Mouse (Mus musculus) ZHBTc4 (cell line): Measurements from ENCODE around the gene Ccdc137.

Experiments used
- DNase-seq: peaks from one replicate; pipeline ENCODE4 v3.0.0-alpha.2; 2011; ENCODE audit warnings: low read depth, low spot score

Ccdc137 gene

DNA sequence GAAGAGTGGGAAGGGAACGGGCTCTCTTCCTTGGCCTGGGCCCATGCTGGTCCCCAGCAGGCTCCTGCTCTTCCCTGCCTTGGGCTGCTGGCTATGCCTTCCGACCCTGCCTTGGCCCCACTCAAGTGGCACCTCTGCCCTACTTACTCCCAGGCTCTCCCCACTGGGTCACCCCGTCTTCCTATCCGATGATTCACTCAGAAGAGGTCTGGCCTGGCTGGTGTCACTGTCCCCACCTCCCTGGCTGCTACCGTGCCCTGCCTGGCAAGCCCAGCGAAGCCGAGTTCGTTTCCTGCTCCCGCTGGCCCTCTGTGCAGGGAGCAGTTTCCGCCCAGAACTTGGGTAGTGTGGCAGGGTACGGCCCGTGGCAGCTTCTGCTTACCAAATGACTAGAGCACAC is 40.3 kb downstream of the Ccdc137 start:
- DNase-seq = no peak

DNA sequence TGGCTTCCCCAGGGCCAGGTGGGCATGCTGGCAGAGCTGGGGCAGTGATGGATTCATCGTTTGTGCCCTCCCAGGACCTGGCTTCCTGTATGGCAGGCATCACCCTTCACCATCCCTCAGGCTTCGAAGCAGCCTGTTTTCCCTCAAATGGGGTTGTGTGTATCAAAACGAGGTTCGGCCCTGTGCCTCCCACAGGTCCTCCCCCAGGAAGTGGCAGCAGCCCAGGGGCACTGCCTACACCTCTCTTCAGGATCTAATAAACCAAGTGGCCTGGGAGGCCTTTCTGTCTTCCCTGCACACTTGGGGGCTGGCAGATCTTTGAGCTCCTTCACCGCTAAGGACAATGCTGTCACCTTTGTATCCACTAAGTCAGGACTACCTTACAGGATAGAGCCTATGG is 41.0 kb downstream of the Ccdc137 start:
- DNase-seq = no peak

DNA sequence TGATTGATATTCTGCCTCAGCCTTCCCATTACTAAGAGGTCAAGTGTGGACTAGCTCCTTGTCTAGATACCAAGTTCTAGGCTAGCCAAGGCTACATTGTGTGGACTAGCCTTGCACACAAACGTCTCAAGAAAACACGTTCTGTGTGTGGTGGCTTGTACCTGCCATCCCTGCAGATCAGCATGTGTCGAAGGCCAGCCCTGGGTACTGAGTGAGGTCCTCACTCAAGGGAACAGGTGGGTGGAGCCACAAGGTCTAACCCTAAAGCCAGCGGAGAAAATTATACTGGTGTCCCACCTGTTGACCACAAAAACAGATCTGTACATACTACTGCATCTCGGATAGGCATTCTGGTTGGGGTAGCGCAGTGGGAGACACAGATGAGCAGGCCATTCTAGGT is 42.0 kb downstream of the Ccdc137 start:
- no peak for DNase-seq

DNA sequence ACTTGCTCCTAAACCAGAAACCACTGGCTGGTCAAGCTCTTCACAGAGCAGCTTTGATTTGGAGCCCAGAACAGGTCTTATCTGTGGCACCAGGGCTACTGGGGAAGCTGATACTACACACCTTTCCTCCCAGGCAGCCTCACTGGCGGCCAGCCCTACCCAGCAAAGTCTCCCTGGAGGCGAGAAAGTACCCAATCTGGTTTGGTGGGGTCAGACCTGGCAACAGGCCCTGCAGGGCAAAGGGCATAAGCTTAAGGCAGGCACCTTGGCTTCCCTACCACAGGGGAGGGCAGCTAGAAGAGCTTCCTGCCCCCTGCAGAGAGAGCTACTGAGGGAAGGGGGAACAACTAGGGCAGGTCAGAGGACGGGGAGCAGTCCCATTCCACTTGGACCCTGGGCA is 42.4 kb downstream of the Ccdc137 start:
- DNase-seq = no peak

DNA sequence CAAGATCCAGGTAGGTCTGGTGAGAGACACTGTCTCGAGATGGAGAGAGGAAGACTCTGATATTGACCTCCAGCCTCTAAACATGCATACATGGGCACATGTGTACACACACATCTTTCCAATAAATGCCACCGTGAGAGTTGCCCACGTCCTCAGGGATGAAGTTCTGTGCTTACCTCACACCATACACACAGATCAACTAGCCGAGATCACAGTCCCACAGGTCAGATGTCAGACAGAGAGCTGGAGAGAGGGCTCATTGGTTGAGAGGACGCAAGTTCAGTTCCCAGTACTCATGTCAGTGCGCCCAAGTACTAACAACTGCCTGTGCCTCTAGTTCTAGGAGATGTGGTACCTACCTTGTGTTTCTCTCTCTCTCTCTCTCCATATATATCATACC is 43.1 kb downstream of the Ccdc137 start:
- DNase-seq = no peak

DNA sequence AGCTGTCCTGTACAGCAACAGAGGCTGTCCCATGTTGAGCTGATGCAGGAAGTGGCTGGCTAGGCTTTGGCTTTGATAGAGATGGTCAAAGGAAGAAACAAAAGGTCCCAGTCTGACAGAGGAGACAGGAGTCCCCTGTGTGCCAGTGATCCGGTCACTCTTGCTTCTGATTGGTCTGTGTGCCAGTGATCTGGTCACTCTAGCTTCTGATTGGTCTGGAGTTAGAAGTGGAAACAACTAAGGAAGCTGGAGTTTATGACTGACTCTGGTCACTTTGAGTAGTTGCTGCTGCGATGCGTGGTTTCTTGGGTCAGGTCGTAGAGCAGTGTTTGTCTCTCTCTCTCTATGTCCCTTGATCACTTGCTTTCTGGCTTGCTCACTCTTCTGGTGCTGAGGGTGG is 43.8 kb downstream of the Ccdc137 start:
- no peak for DNase-seq

DNA sequence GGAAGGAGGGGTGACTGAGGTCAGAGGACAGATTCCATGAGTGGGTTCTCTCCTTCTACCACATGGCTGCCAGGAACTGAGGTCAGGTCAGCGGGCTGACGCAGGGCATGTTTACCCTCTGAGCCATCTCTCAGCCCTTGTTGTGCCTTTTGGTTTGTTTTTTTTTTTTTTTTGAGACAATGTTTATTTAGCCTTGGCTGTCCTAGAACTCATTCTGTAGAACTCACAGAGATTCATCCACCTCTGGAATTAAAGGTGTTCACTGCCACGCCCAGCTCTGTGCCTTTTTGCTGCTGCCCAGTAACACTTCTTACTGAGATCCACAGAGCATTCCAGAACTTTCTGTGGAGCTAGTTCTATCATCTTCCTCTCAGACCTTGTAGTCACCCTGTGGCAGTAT is 47.7 kb downstream of the Ccdc137 start:
- no peak for DNase-seq

DNA sequence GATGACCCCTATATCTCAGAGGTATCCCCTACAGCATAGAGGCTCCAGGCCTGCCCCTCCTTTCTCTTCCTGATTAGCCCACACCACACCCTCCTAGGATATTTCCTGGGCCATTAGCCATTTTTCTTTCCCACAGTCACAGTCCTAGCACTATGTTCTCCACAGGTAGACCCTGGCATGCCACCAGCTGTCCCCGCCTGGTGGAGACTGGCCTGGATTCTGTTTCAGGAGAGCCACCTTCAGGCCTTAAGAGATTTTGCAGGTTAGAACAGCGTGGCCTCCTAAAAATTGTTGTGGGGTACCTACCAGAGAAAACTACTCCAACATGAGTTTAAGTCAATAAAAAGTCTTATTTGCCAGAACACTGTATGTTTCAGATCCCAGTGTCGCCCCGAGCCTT is 49.0 kb downstream of the Ccdc137 start:
- DNase-seq = peak; percentile 46

DNA sequence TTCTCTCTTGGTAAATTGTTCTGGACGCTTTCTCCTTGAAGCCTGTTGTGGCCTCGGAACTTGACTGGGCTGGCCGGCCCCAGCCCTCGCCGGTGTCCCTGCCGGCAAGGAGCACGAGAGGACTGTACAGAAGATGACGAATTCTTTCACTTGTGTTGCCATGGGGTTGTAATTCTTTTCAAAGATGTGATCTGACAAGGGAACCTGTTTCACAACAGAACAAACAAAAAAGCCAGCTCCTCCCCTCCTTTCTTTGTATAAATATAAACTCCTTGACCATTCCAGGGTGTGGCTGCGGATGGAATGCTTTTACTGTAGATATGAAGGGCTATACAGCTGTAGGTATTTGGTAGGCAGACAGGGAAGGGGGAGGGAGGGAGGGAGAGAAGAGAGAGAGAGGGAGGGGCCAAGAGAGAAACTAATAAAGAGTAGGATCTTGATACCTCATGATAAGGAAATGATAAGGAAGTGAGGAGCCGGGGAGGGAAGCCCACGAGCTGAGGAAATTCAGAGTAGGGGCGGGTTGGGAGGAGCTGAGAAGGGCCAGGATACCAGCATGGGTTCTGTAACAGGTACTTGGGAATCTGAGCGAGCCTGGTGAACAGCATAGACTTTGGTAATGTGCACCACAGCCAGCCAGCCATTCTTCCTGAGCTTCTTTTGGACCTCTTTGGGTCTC is 49.8 kb downstream of the Ccdc137 start:
- DNase-seq = peak; percentile 32

DNA sequence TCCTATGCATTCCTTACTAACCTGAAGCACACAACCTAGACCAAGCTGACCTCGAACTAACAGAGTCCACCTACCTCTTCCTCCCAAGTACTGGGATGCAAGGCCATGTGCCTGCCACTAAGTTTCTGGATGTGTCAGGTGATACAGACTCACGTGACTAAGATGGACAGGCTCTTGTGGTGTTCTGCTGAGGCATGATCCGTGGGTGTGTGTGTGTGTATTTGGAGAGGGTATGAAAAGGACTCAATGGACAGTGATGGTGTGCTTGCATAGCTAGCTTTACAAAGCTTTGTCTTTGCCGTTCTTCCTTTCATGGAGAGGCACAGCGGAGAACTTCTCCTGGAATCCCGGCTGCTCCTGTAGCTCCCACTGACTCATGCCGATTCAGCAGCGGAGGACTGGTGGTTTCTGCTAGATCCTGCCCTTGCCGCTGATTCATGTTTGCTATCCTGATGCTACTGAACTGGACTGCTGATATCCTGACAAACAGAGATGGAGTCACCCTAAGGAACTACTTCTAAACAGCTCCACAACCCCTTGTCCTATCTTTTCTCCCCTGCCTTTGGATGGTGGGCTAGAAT is 50.5 kb downstream of the Ccdc137 start:
- DNase-seq = no peak

DNA sequence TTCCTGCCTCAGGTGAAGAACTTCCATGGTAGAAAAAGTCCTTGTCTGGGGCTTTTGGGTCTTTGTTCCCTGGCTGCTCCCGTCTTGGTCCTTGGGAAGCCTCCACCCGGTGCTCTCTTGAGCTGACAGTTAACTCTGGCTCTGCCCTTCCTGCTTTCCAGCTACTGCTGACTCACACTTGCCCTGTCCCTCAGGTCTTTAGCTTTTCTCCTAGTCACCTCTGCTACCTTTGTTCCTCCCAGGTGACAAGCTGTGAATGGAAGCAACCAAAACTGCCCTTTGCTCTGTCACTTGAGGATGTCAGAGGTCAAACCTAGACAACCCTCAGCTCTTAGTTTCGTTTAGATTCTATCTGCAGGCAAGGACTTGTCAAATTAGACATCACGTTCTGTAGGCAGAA is 52.0 kb downstream of the Ccdc137 start:
- no peak for DNase-seq

DNA sequence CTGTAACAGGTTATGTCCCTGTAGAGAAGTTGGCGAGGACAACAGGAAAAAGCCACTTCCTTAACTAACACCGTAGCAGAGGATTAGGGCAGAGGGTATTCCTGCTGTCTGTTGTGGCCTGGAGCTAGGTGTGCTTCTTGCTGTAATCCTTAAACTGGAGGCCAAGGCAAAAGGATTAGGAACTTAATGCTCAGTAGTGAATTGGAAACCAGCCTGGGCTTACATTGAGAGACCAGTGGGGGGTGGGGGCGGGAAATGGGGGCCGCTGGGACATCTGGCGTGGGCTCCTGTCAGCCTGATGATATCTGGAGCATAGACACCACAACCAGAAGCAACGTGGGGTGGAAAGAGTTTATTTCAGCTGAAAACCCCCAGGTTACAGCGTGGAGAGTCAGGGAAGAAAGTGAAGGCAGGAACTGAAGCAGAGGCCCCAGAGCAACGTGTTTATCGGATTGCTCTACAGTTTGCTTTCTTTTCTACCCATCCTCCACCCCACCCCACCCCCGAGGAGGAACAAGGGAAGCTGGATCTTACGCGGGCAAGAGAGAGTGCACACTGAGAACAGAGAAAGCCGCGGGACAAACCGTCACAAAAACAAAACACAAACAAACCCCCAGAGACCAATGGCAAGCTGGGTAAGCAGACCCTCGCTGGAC is 52.6 kb downstream of the Ccdc137 start:
- DNase-seq = no peak

DNA sequence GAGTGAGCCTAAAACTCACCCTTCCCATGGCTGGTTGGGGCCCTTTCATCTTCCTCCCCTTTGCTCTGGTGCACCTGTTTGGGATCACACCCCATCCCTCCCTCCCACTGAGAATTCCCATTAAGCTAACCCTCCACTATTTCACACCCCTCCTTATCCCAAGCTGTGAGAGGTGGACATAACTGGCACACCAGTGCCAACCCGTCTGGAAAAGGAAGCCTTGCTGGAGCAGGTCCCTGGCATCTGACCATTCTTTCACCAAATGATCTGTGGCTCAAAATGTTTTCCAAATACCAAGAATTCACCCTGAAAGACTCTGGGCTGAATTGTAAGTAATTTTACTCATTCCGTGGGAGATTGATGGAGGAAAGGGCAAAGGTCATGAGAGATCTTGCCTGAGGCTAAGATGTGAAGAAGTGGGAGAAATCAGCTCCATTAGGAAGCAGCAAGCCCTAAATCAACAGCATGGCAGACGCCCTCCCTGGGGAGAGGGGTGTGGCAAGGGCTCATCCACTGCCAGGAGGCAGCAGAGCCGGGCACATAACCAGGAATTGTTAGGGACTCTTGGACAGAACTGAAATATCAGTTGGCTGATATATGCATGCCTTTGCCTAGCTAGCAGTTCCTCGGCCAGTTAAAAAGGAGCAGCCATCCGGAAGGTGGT is 55.0 kb downstream of the Ccdc137 start:
- DNase-seq = no peak
